ENCODE assay signal across 8 mouse cellular contexts in the genomic region with DNA sequence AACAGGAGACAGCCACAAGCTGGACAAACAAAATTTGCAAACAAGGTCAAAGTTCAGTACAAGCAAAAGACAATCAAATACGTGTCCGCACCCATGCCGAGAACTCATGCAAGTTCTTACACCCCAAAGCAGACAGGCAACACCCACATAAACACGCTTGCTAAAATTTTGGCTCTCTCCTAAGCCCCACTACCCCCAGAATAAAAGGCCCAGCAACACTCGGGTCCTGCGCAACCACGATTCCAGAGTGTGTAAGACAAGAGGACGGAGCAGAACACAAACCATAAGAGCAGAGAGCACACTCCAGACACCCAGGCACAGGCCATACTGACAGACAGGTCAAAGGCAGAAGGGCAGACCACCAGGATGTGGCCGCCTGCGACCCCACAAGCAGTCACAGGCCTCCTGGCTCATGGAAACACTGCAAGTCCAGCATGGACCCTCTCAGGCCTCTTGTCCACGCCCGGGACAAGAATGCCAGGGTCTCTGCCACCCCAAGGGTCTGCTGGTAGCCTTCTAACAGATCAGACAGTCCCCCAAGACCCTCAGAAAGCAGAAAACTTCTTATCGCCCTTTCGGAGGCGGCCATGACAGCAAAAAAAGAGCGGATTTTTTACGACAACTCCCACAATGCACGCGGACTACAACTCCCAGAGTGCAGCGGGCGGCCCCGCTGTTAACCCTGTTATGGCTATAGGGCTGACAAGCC. TPM values are rescaled to one million over a fixed set of nuclear protein-coding genes. Genes with fewer than 3 reads are reported as not detected.
DNase-seq lines count a peak whose midpoint lies in the region; ATAC-seq lines count a peak whose summit lies in the region.

No protein-coding gene starts in this region.

- H3K4me3 ChIP-seq in hindbrain, embryonic 11.5 days (ENCODE audit: low read depth, low read length) = peak overlapping the region; percentile 95

- 0 out of 2 replicates have a peak, but pooled peaks cover 3% of the 10 kb centered on the region for H3K4me1 ChIP-seq in hindbrain, embryonic 11.5 days (replicated peaks; ENCODE audit: control insufficient read depth, insufficient read depth, low read length)

- no peaks in the 10 kb centered on the region for H3K27me3 ChIP-seq in hindbrain, embryonic 11.5 days (ENCODE audit: control insufficient read depth, insufficient read depth, low read length)

- H3K9ac ChIP-seq in hindbrain, embryonic 11.5 days (ENCODE audit: low read depth, low read length) = peak overlapping the region; percentile 91

- H3K36me3 ChIP-seq in hindbrain, embryonic 11.5 days (ENCODE audit: control insufficient read depth, insufficient read depth, low read length) = no peaks in the 10 kb centered on the region

- peak; percentile 81 for DNase-seq in MEL-GATA-1-ER (ENCODE audit: extremely low read depth, low read depth)
- peak; percentile 83 for DNase-seq in cerebellum, adult 8-10 months
- DNase-seq in hindbrain, embryonic 11.5 days (ENCODE audit: low spot score) = peak; percentile 91
- DNase-seq in layer of hippocampus, postnatal 10 days (ENCODE audit: low spot score in 2 of 2) = peak; percentile 83 to 85
- DNase-seq in lung, postnatal 10 days = peak; percentile 93
- DNase-seq in ovary, postnatal 36 days (ENCODE audit: low spot score) = peak; percentile 83
- peak; percentile 85 for DNase-seq in thymus, postnatal 25 days

- no peaks in the 10 kb centered on the region for H3K9me3 ChIP-seq in hindbrain, embryonic 11.5 days (ENCODE audit: control insufficient read depth, low read length)

- no peak overlapping the region for H3K27ac ChIP-seq in hindbrain, embryonic 11.5 days (ENCODE audit: low read depth, low read length)

- peak; percentile 100 for ATAC-seq in frontal cortex, adult (ENCODE audit: low TSS enrichment)
- peak; percentile 98 for ATAC-seq in hindbrain, embryonic 11.5 days (ENCODE audit: low FRiP score)

- WGBS in hindbrain, embryonic 11.5 days = 2% methylated on average over 22 of the region's 22 CpGs

- peak overlapping the region; percentile 80 for H3K4me2 ChIP-seq in hindbrain, embryonic 11.5 days (replicated peaks; ENCODE audit: low read depth, low read length)

RNA-seq across cellular contexts. Expression of a gene that starts 20.7 kb away (rescaled TPM):
- 129 and 132 TPM in 2 replicates for polyA plus RNA-seq in hindbrain, embryonic 11.5 days (2014; fragmentation: Nextera tagmentation; extraction: Ambion mirVana)
- total RNA-seq in layer of hippocampus, postnatal 10 days (2021) = 10 to 100 TPM; 82.7 to 87.5 TPM
